Mouse (Mus musculus) cortical plate, adult 2 months (tissue): Measurements from ENCODE around the gene Terb2. TPM values are rescaled to one million over a fixed set of nuclear protein-coding genes. Genes with fewer than 3 reads are reported as not detected.

Experiments
- H3K27ac ChIP-seq: fragments of 200-500 bp; 2 replicates; pipeline ENCODE4 v1.5.1; 2012; ENCODE audit warnings: low read length, control low read depth, inconsistent platforms; ENCODE audit not compliant: insufficient read depth
- H3K4me1 ChIP-seq: fragments of 200-500 bp; 2 replicates; pipeline ENCODE4 v1.6.1; 2011; ENCODE audit warnings: low read length; ENCODE audit not compliant: control insufficient read depth, insufficient read depth
- H3K4me3 ChIP-seq: fragments of 200-500 bp; 2 replicates; pipeline ENCODE4 v1.5.1; 2011; ENCODE audit warnings: mild to moderate bottlenecking, low read length, control low read depth; ENCODE audit not compliant: insufficient read depth
- CTCF ChIP-seq: fragments of 200-500 bp; IDR thresholded peaks from 2 replicates; pipeline ENCODE4 v1.5.1; 2011; ENCODE audit warnings: mild to moderate bottlenecking, control low read depth, low read length; ENCODE audit not compliant: insufficient read depth; ENCODE audit errors: extremely low read depth
- POLR2A ChIP-seq: fragments of 200-500 bp; IDR thresholded peaks from 2 replicates; pipeline ENCODE4 v1.6.1; 2011; ENCODE audit warnings: mild to moderate bottlenecking, low read length, control low read depth; ENCODE audit not compliant: insufficient read depth; ENCODE audit errors: extremely low read depth
- polyA plus RNA-seq: library from polyadenylated mRNA; depleted of rRNA; stranded (reverse); fragments of >200 nt; gene quantifications from 2 replicates; pipeline ENCODE4 v1.2.3, GENCODE M21; 2012

Gene Terb2
- polyA plus RNA-seq, 1 experiment = not detected

- Histone ChIP-seq H3K4me3 (no peak overlapping the region), H3K27ac (no peak overlapping the region), H3K4me1 (no peaks in the 10 kb centered on the region)
- TF ChIP-seq CTCF (no peak), POLR2A (no peak)
Measured at GRCm38 (mm10) chr2:122223654-122224053, 37.6 kb downstream of the Terb2 start.

GRCm38 (mm10) chr2:122230395-122230794, 44.3 kb downstream of the Terb2 start:
- TF ChIP-seq CTCF (no peak), POLR2A (no peak)
- H3K4me1 ChIP-seq = no peaks in the 10 kb centered on the region
- H3K4me3 ChIP-seq = no peak overlapping the region
- no peak overlapping the region for H3K27ac ChIP-seq

GRCm38 (mm10) chr2:122231616-122232015, 45.5 kb downstream of the Terb2 start:
- Histone ChIP-seq H3K4me3 (no peak overlapping the region), H3K4me1 (no peaks in the 10 kb centered on the region), H3K27ac (no peak overlapping the region)
- TF ChIP-seq CTCF = no peak
- no peak for TF ChIP-seq POLR2A

GRCm38 (mm10) chr2:122233341-122233740, 47.3 kb downstream of the Terb2 start:
- H3K4me3 ChIP-seq = no peak overlapping the region; the same call in 1 of the 2 replicates
- no peak overlapping the region for H3K27ac ChIP-seq
- TF ChIP-seq CTCF (no peak), POLR2A (no peak)
- H3K4me1 ChIP-seq = peaks cover 1% of the 10 kb centered on the region; the same call in 1 of the 2 replicates

- Histone ChIP-seq H3K4me3 (peak overlapping the region; percentile 54), H3K4me1 (peaks cover 1% of the 10 kb centered on the region; the same call in 1 of the 2 replicates), H3K27ac (no peak overlapping the region)
- TF ChIP-seq CTCF = no peak
- no peak for TF ChIP-seq POLR2A
Measured at GRCm38 (mm10) chr2:122233759-122234557, 47.9 kb downstream of the Terb2 start.

GRCm38 (mm10) chr2:122234611-122235288, 48.7 kb downstream of the Terb2 start, which contains the start of gene Sord:
Sord (plus strand) TSS chr2:122234749.
- Histone ChIP-seq H3K27ac (no peak within 1 kb of the TSS), H3K4me3 (peak within 1 kb of the TSS; percentile 54), H3K4me1 (peaks cover 1% of the 10 kb centered on the region; the same call in 1 of the 2 replicates)
- TF ChIP-seq POLR2A = peak; percentile 42; the same call in 1 of the 2 replicates
- no peak for TF ChIP-seq CTCF

- Histone ChIP-seq H3K27ac (no peak overlapping the region), H3K4me3 (peak overlapping the region; percentile 54; the same call in 1 of the 2 replicates), H3K4me1 (peaks cover 1% of the 10 kb centered on the region; the same call in 1 of the 2 replicates)
- TF ChIP-seq POLR2A (no peak), CTCF (no peak)
Measured at GRCm38 (mm10) chr2:122235425-122235824, 49.4 kb downstream of the Terb2 start.

GRCm38 (mm10) chr2:122236321-122236720, 50.2 kb downstream of the Terb2 start:
- no peak overlapping the region for H3K4me3 ChIP-seq
- TF ChIP-seq CTCF = no peak
- H3K4me1 ChIP-seq = peaks cover 1% of the 10 kb centered on the region; the same call in 1 of the 2 replicates
- H3K27ac ChIP-seq = no peak overlapping the region

- Histone ChIP-seq H3K27ac (no peak overlapping the region), H3K4me3 (no peak overlapping the region), H3K4me1 (peaks cover 1% of the 10 kb centered on the region; the same call in 1 of the 2 replicates)
- TF ChIP-seq POLR2A = no peak
- TF ChIP-seq CTCF = no peak
Measured at GRCm38 (mm10) chr2:122237891-122238470, 51.9 kb downstream of the Terb2 start.
